Mouse (Mus musculus) hindbrain, embryonic 15.5 days (tissue): ENCODE measurements around the gene Syt12. TPM values are rescaled to one million over a fixed set of nuclear protein-coding genes. Genes with fewer than 3 reads are reported as not detected.
"Not testable (repeated sequence)": the region's sequence is repeated elsewhere in the genome, so short reads cannot be mapped to it uniquely, and the experiment has no call there.

Experiments
- ATAC-seq: fragments of 200-750 bp; cut with Nextera tagmentation; 2 replicates; pipeline ENCODE4 v1.8.0; 2017; ENCODE audit warnings: low read depth, moderate number of reproducible peaks, moderate TSS enrichment; ENCODE audit not compliant: low FRiP score
- H3K27ac ChIP-seq: fragments of 300-500 bp; sonication (generic); replicated peaks from 2 replicates; pipeline ENCODE4 v1.5.1; 2015; ENCODE audit warnings: mild to moderate bottlenecking, inconsistent platforms
- H3K27me3 ChIP-seq: fragments of 300-500 bp; sonication (generic); 2 replicates; pipeline ENCODE4 v1.6.1; 2015; ENCODE audit warnings: control low read depth, inconsistent platforms
- H3K36me3 ChIP-seq: fragments of 300-500 bp; sonication (generic); 2 replicates; pipeline ENCODE4 v1.6.1; 2015; ENCODE audit warnings: control low read depth, inconsistent platforms
- H3K4me1 ChIP-seq: fragments of 300-500 bp; sonication (generic); replicated peaks from 2 replicates; pipeline ENCODE4 v1.6.1; 2015; ENCODE audit warnings: control low read depth, inconsistent platforms
- H3K4me2 ChIP-seq: fragments of 300-500 bp; sonication (generic); 2 replicates; pipeline ENCODE4 v1.6.1; 2015; ENCODE audit warnings: moderate library complexity, mild to moderate bottlenecking, inconsistent platforms
- H3K4me3 ChIP-seq: fragments of 300-500 bp; sonication (generic); 2 replicates; pipeline ENCODE4 v1.5.1; 2015; ENCODE audit warnings: mild to moderate bottlenecking, inconsistent platforms
- H3K9ac ChIP-seq: fragments of 300-500 bp; sonication (generic); 2 replicates; pipeline ENCODE4 v1.6.1; 2015; ENCODE audit warnings: inconsistent platforms
- H3K9me3 ChIP-seq: fragments of 300-500 bp; sonication (generic); 2 replicates; pipeline ENCODE4 v1.6.1; 2016; ENCODE audit warnings: control low read depth, inconsistent platforms
- WGBS: fragments of 180-500 bp; shearing (Covaris S2); methylation state at CpG from one replicate; pipeline ENCODE4 v1.1.7; 2015; 5-methylcytosine and 5-hydroxymethylcytosine counted together
- polyA plus RNA-seq: library from polyadenylated mRNA; unstranded; fragments of >200 nt; fragmentation: Nextera tagmentation; extraction: Ambion mirVana; gene quantifications from 2 replicates; pipeline ENCODE4 v1.2.1, GENCODE M21; 2015

The Syt12 gene
- polyA plus RNA-seq, 1 experiment from 2014 or later, result 5.6 TPM

GRCm38 (mm10) chr19:4454040-4454439 is 23.2 kb downstream of the Syt12 start:
- H3K4me2 ChIP-seq, H3K36me3 ChIP-seq, H3K9ac ChIP-seq, H3K4me1 ChIP-seq, ATAC-seq, H3K27me3 ChIP-seq, H3K27ac ChIP-seq, H3K9me3 ChIP-seq, H3K4me3 ChIP-seq: not testable (repeated sequence)
- 95% methylated on average over 1 of the region's 1 CpGs for WGBS

GRCm38 (mm10) chr19:4452525-4452924 is 24.7 kb downstream of the Syt12 start:
- no peak overlapping the region for H3K27ac ChIP-seq
- no peak for ATAC-seq
- no peaks in the 10 kb centered on the region for H3K9me3 ChIP-seq
- H3K27me3 ChIP-seq, result no peaks in the 10 kb centered on the region
- no peak overlapping the region for H3K4me3 ChIP-seq
- H3K36me3 ChIP-seq, result no peaks in the 10 kb centered on the region
- WGBS, result 35% methylated on average over 4 of the region's 4 CpGs
- no peak overlapping the region for H3K4me2 ChIP-seq
- no peaks in the 10 kb centered on the region; the same call in 1 of the 2 replicates for H3K4me1 ChIP-seq
- no peak overlapping the region for H3K9ac ChIP-seq

GRCm38 (mm10) chr19:4451965-4452364 is 25.3 kb downstream of the Syt12 start:
- H3K27ac ChIP-seq, result no peak overlapping the region
- H3K36me3 ChIP-seq, result no peaks in the 10 kb centered on the region
- no peaks in the 10 kb centered on the region for H3K9me3 ChIP-seq
- ATAC-seq, result no peak
- 20% methylated on average over 5 of the region's 5 CpGs for WGBS
- H3K4me1 ChIP-seq, result no peaks in the 10 kb centered on the region; the same call in 1 of the 2 replicates
- H3K4me2 ChIP-seq, result no peak overlapping the region
- H3K27me3 ChIP-seq, result no peaks in the 10 kb centered on the region
- H3K4me3 ChIP-seq, result no peak overlapping the region
- H3K9ac ChIP-seq, result no peak overlapping the region

- Histone ChIP-seq H3K27ac (no peak overlapping the region), H3K9ac (no peak overlapping the region), H3K9me3 (no peaks in the 10 kb centered on the region), H3K4me1 (no peaks in the 10 kb centered on the region; the same call in 1 of the 2 replicates), H3K36me3 (no peaks in the 10 kb centered on the region), H3K27me3 (no peaks in the 10 kb centered on the region), H3K4me2 (no peak overlapping the region), H3K4me3 (no peak overlapping the region)
- 69% methylated on average over 8 of the region's 8 CpGs for WGBS
- no peak for ATAC-seq
Measured at GRCm38 (mm10) chr19:4451098-4451497, 26.1 kb downstream of the Syt12 start.

GRCm38 (mm10) chr19:4450666-4451065 is 26.6 kb downstream of the Syt12 start:
- no peak for ATAC-seq
- no peak overlapping the region for H3K27ac ChIP-seq
- no peaks in the 10 kb centered on the region; the same call in 1 of the 2 replicates for H3K4me1 ChIP-seq
- H3K4me2 ChIP-seq, result no peak overlapping the region
- H3K9me3 ChIP-seq, result no peaks in the 10 kb centered on the region
- WGBS, result 68% methylated on average over 5 of the region's 5 CpGs
- H3K36me3 ChIP-seq, result no peaks in the 10 kb centered on the region
- H3K9ac ChIP-seq, result no peak overlapping the region
- no peaks in the 10 kb centered on the region for H3K27me3 ChIP-seq
- no peak overlapping the region for H3K4me3 ChIP-seq

- Histone ChIP-seq H3K9ac (no peak overlapping the region), H3K4me2 (no peak overlapping the region), H3K4me1 (no peaks in the 10 kb centered on the region; the same call in 1 of the 2 replicates), H3K36me3 (no peaks in the 10 kb centered on the region), H3K4me3 (no peak overlapping the region), H3K27me3 (no peaks in the 10 kb centered on the region), H3K27ac (no peak overlapping the region), H3K9me3 (no peaks in the 10 kb centered on the region)
- WGBS, result 99% methylated on average over 9 of the region's 9 CpGs
- ATAC-seq, result no peak
Measured at GRCm38 (mm10) chr19:4449230-4449629, 28.0 kb downstream of the Syt12 start.

GRCm38 (mm10) chr19:4447445-4447844 is 29.8 kb downstream of the Syt12 start:
- Histone ChIP-seq H3K4me2 (no peak overlapping the region), H3K4me3 (no peak overlapping the region), H3K27ac (no peak overlapping the region), H3K36me3 (no peaks in the 10 kb centered on the region), H3K9ac (no peak overlapping the region), H3K4me1 (no peaks in the 10 kb centered on the region; the same call in 1 of the 2 replicates), H3K27me3 (no peaks in the 10 kb centered on the region), H3K9me3 (no peaks in the 10 kb centered on the region)
- no peak for ATAC-seq
- WGBS, result 91% methylated on average over 9 of the region's 9 CpGs

- H3K27me3 ChIP-seq, result no peaks in the 10 kb centered on the region
- peaks cover 6% of the 10 kb centered on the region for H3K4me1 ChIP-seq
- no peaks in the 10 kb centered on the region for H3K36me3 ChIP-seq
- no peak overlapping the region for H3K27ac ChIP-seq
- H3K4me3 ChIP-seq, result no peak overlapping the region
- H3K4me2 ChIP-seq, result no peak overlapping the region
- WGBS, result 88% methylated on average over 8 of the region's 8 CpGs
- no peaks in the 10 kb centered on the region for H3K9me3 ChIP-seq
- H3K9ac ChIP-seq, result no peak overlapping the region
- no peak for ATAC-seq
Measured at GRCm38 (mm10) chr19:4446661-4447420, 30.4 kb downstream of the Syt12 start.

- 0 out of 2 replicates have a peak, but pooled peaks have one; percentile 31 for ATAC-seq
- H3K4me3 ChIP-seq, result no peak overlapping the region
- H3K4me2 ChIP-seq, result no peak overlapping the region
- no peaks in the 10 kb centered on the region for H3K36me3 ChIP-seq
- peak overlapping the region; percentile 59 for H3K27ac ChIP-seq
- 16% methylated on average over 3 of the region's 3 CpGs for WGBS
- H3K9me3 ChIP-seq, result no peaks in the 10 kb centered on the region
- H3K27me3 ChIP-seq, result peaks cover 23% of the 10 kb centered on the region
- H3K9ac ChIP-seq, result no peak overlapping the region
- H3K4me1 ChIP-seq, result peaks cover 24% of the 10 kb centered on the region
Measured at GRCm38 (mm10) chr19:4442408-4442807, 34.8 kb downstream of the Syt12 start.

- H3K27me3 ChIP-seq, result peaks cover 23% of the 10 kb centered on the region
- peaks cover 24% of the 10 kb centered on the region for H3K4me1 ChIP-seq
- H3K9ac ChIP-seq, result no peak overlapping the region
- peak overlapping the region; percentile 59 for H3K27ac ChIP-seq
- 29% methylated on average over 10 of the region's 10 CpGs for WGBS
- H3K36me3 ChIP-seq, result no peaks in the 10 kb centered on the region
- H3K9me3 ChIP-seq, result no peaks in the 10 kb centered on the region
- ATAC-seq, result peak; percentile 40; the same call in 1 of the 2 replicates
- H3K4me3 ChIP-seq, result no peak overlapping the region
- no peak overlapping the region for H3K4me2 ChIP-seq
Measured at GRCm38 (mm10) chr19:4441621-4442161, 35.6 kb downstream of the Syt12 start.

GRCm38 (mm10) chr19:4441090-4441591 is 36.1 kb downstream of the Syt12 start:
- ATAC-seq, result no peak
- H3K9me3 ChIP-seq, result no peaks in the 10 kb centered on the region
- no peak overlapping the region; the same call in 1 of the 2 replicates for H3K27ac ChIP-seq
- 24% methylated on average over 6 of the region's 6 CpGs for WGBS
- H3K4me1 ChIP-seq, result peaks cover 24% of the 10 kb centered on the region
- no peaks in the 10 kb centered on the region for H3K36me3 ChIP-seq
- no peak overlapping the region for H3K4me2 ChIP-seq
- H3K27me3 ChIP-seq, result peaks cover 23% of the 10 kb centered on the region
- H3K9ac ChIP-seq, result no peak overlapping the region
- H3K4me3 ChIP-seq, result no peak overlapping the region

- H3K4me2 ChIP-seq, result no peak overlapping the region; the same call in 1 of the 2 replicates
- H3K36me3 ChIP-seq, result no peaks in the 10 kb centered on the region
- peaks cover 23% of the 10 kb centered on the region for H3K27me3 ChIP-seq
- 13% methylated on average over 8 of the region's 8 CpGs for WGBS
- no peak overlapping the region for H3K9ac ChIP-seq
- no peak overlapping the region for H3K4me3 ChIP-seq
- H3K9me3 ChIP-seq, result no peaks in the 10 kb centered on the region
- H3K4me1 ChIP-seq, result peaks cover 24% of the 10 kb centered on the region
- no peak overlapping the region for H3K27ac ChIP-seq
- ATAC-seq, result no peak
Measured at GRCm38 (mm10) chr19:4440222-4440621, 37.0 kb downstream of the Syt12 start.
